Mouse (Mus musculus) leukemia stem cell, adult 10-12 weeks (primary cell): ENCODE measurements around the gene Zfp384. TPM values are rescaled to one million over a fixed set of nuclear protein-coding genes. Genes with fewer than 3 reads are reported as not detected.

ENCODE experiments used
- polyA plus RNA-seq: library from polyadenylated mRNA; stranded (reverse); fragments of >175 nt; gene quantifications from 2 replicates; pipeline ENCODE4 v1.2.3, GENCODE M21; 2012; ENCODE audit warnings: low replicate concordance

Gene Zfp384
- 40.4 and 66.4 TPM in 2 replicates for polyA plus RNA-seq

DNA sequence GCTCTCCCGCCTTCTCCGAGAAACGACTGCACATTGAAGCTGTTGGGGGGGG lies at the start of gene Zfp384:
Gene Zfp384, plus strand, starts transcription at position 17 of the 52 bp plus-strand sequence.

GRCm38 (mm10) chr6:124965088-124965719 lies 43.7 kb upstream of the Zfp384 start, which contains the start of gene Cops7a:
TSS of gene Cops7a (minus strand) at chr6:124965538.

GRCm38 (mm10) chr6:124996551-124997501 lies 12.1 kb upstream of the Zfp384 start, which contains the start of gene Pianp:
TSS of gene Pianp (plus strand) at chr6:124996694.

GRCm38 (mm10) chr6:125039533-125040153 lies 30.7 kb downstream of the Zfp384 start, which contains the start of gene Ing4:
TSS of gene Ing4 (plus strand) at chr6:125039760.

DNA sequence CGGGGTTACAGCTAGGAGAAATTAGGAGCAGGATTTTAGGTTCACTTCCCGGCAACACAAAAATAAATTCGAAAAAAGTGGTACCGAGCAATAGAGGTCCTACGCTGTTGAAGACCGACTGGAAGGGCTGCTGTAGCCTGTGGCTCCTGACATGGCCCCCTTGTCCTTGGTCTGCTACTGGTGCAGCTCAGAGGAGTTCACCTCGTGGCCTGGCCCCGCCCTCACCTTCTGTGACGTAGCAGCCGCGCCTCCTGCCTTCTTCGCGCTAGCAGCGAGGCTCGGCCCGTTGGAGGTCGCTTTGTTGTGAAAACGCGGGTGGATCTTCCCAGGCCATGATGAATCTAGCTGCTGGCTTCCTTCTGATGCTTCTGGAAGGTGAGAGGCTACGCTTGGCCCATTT lies 40.7 kb downstream of the Zfp384 start, which contains the start of gene Acrbp:
Gene Acrbp, plus strand, starts transcription at position 12 of the 400 bp plus-strand sequence.

DNA sequence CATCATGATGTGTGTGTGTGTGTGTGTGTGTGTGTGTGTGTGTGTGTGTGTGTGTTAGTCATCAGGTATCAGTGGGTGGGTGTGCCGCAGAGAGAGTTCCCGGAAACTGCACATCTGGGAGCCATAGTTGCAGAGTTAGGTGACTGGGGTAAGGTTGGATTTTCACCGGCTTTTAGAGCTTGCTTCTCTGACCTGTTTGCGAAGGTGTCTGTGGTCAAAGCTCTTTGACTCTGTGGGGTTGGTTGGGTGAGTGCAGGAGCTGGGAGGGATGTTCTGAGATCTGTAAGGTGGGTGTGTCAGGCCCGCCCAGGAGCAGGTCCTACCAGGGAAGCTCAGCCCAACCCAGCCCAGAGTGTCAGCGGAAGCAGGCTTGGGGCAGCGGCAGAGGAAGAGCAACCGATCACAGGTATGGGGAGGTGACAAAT lies 58.6 kb downstream of the Zfp384 start, which contains the start of gene Lpar5:
Gene Lpar5, plus strand, starts transcription at position 350 of the 425 bp plus-strand sequence.

Other genes starting within 250 kb of the Zfp384 start
- gene Eno2, start 239.5 kb upstream of the Zfp384 start, polyA plus RNA-seq = 0.11 and 0.80 TPM in 2 replicates
- gene Lrrc23, start 229.4 kb upstream of the Zfp384 start, polyA plus RNA-seq = not detected in 2 replicates
- gene Spsb2, start 200.5 kb upstream of the Zfp384 start, polyA plus RNA-seq = 6.3 and 9.8 TPM in 2 replicates
- 16.7 and 65.2 TPM in 2 replicates for gene Tpi1, start 194.8 kb upstream of the Zfp384 start, polyA plus RNA-seq
- gene Usp5, start 179.7 kb upstream of the Zfp384 start, polyA plus RNA-seq = 22.3 and 54.7 TPM in 2 replicates
- gene Cdca3, start 179.6 kb upstream of the Zfp384 start, polyA plus RNA-seq = 62.0 and 80.4 TPM in 2 replicates
- gene Gnb3, start 168.9 kb upstream of the Zfp384 start, polyA plus RNA-seq = not detected in 2 replicates
- gene P3h3, start 151.4 kb upstream of the Zfp384 start, polyA plus RNA-seq = 1.2 and 1.6 TPM in 2 replicates
- 0.41 and 1.1 TPM in 2 replicates for gene Gpr162, start 145.2 kb upstream of the Zfp384 start, polyA plus RNA-seq
- gene Cd4, start 120.9 kb upstream of the Zfp384 start, polyA plus RNA-seq = 8.6 and 14.1 TPM in 2 replicates
- 15.5 and 17.2 TPM in 2 replicates for gene Lag3, start 97.4 kb upstream of the Zfp384 start, polyA plus RNA-seq
- gene Ptms, start 89.0 kb upstream of the Zfp384 start, polyA plus RNA-seq = 272 and 614 TPM in 2 replicates
- gene Mlf2, start 77.8 kb upstream of the Zfp384 start, polyA plus RNA-seq = 197 and 222 TPM in 2 replicates
- gene Cops7a, start 43.6 kb upstream of the Zfp384 start, polyA plus RNA-seq = 25.6 and 40.3 TPM in 2 replicates
- gene Pianp, start 12.5 kb upstream of the Zfp384 start, polyA plus RNA-seq = 16.7 and 36.1 TPM in 2 replicates
- gene Ing4, start 30.6 kb downstream of the Zfp384 start, polyA plus RNA-seq = 8.1 and 12.1 TPM in 2 replicates
- gene Acrbp, start 40.5 kb downstream of the Zfp384 start, polyA plus RNA-seq = 7.7 and 14.0 TPM in 2 replicates
- 1.7 and 4.5 TPM in 2 replicates for gene Lpar5, start 58.8 kb downstream of the Zfp384 start, polyA plus RNA-seq
- gene Chd4, start 86.8 kb downstream of the Zfp384 start, polyA plus RNA-seq = 91.9 and 132 TPM in 2 replicates
- gene Nop2, start 122.8 kb downstream of the Zfp384 start, polyA plus RNA-seq = 22.6 and 92.7 TPM in 2 replicates
- 34.4 and 64.4 TPM in 2 replicates for gene Iffo1, start 136.1 kb downstream of the Zfp384 start, polyA plus RNA-seq
- 448 and 5,359 TPM in 2 replicates for gene Gapdh, start 157.3 kb downstream of the Zfp384 start, polyA plus RNA-seq
- gene Ncapd2, start 182.6 kb downstream of the Zfp384 start, polyA plus RNA-seq = 140 and 215 TPM in 2 replicates
- 134 and 154 TPM in 2 replicates for gene Mrpl51, start 182.7 kb downstream of the Zfp384 start, polyA plus RNA-seq
- 2.6 and 5.7 TPM in 2 replicates for gene Vamp1, start 206.4 kb downstream of the Zfp384 start, polyA plus RNA-seq
- 7.8 and 8.7 TPM in 2 replicates for gene Tapbpl, start 222.7 kb downstream of the Zfp384 start, polyA plus RNA-seq
- 4.1 and 13.9 TPM in 2 replicates for gene Cd27, start 227.9 kb downstream of the Zfp384 start, polyA plus RNA-seq